8 mouse cellular contexts compared by ENCODE assay signal in the genomic region with DNA sequence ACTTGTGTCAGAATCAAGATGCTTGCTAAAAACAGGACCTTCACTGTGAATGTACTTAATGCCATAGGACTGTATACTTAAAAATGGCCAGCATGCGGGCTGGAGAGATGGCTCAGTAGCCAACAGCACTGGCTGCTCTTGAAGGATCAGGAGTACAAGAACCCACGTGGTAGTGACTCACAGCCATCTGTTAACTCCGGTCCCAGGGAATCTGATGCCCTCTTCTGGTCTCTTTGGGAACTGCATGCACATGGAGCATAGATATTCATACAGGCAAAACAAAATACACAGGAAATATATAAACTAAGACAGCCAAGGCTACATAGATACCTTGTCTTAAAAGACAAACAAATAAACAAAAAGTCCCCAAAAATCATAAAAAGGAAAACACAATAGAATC. TPM values are rescaled to one million over a fixed set of nuclear protein-coding genes. Genes with fewer than 3 reads are reported as not detected.
DNase-seq lines count a peak whose midpoint lies in the region; ATAC-seq and TF ChIP-seq lines count a peak whose summit lies in the region.

No protein-coding gene starts in this region.

- H3K27me3 ChIP-seq in lung, embryonic 14.5 days (ENCODE audit: insufficient read depth, low read length) = no peaks in the 10 kb centered on the region

- peak; percentile 44 for ATAC-seq in CD4-positive, CD25-positive, alpha-beta regulatory T cell, adult 4 months
- ATAC-seq in lung, embryonic 14.5 days (ENCODE audit: insufficient read depth) = no peak
- ATAC-seq in erythroid progenitor cell, adult 5-6 weeks (replicated peaks; ENCODE audit: low FRiP score, poor library complexity, severe bottlenecking) = no peak

- WGBS in lung, embryonic 14.5 days = 38% methylated on average over 3 of the region's 3 CpGs

- H3K4me2 ChIP-seq in lung, embryonic 14.5 days = no peak overlapping the region

- no peaks in the 10 kb centered on the region for H3K9me3 ChIP-seq in lung, embryonic 14.5 days (ENCODE audit: low read depth, low read length)

- H3K27ac ChIP-seq in lung, embryonic 14.5 days (ENCODE audit: low read depth) = no peak overlapping the region

- DNase-seq in 3T3-L1 (ENCODE audit: low read depth, low spot score) = peak; percentile 97
- DNase-seq in brain, embryonic 14.5 days (ENCODE audit: low read depth) = peak; percentile 79
- DNase-seq in frontal cortex, adult 2 months (ENCODE audit: extremely low spot score in 1 of 2, low spot score in 1 of 2) = peak; percentile 63 to 87
- peak; percentile 87 for DNase-seq in kidney, postnatal 14 days
- peak; percentile 88 for DNase-seq in lung, embryonic 14.5 days
- peak; percentile 84 for DNase-seq in right cerebral cortex, postnatal 14 days

- no peak overlapping the region for H3K9ac ChIP-seq in lung, embryonic 14.5 days

- peak; percentile 69 for TF ChIP-seq CTCF in brain, embryonic 14.5 days (IDR thresholded peaks at IDR 0.05; ENCODE audit: borderline replicate concordance, extremely low read depth, insufficient read depth, insufficient read length)
- peak; percentile 85 for TF ChIP-seq CTCF in lung, embryonic 14.5 days (IDR thresholded peaks at IDR 0.05; ENCODE audit: low read depth)

- H3K36me3 ChIP-seq in lung, embryonic 14.5 days (ENCODE audit: insufficient read depth) = peaks cover 13% of the 10 kb centered on the region

- no peaks in the 10 kb centered on the region for H3K4me1 ChIP-seq in lung, embryonic 14.5 days (ENCODE audit: insufficient read depth)

- no peak overlapping the region for H3K4me3 ChIP-seq in lung, embryonic 14.5 days (ENCODE audit: low read depth, low read length)

- no peak for TF ChIP-seq POLR2A in brain, embryonic 14.5 days (IDR thresholded peaks at IDR 0.05; ENCODE audit: borderline replicate concordance, extremely low read depth, insufficient read depth, insufficient read length, poor library complexity, severe bottlenecking)

RNA-seq across cellular contexts. Expression of a gene that starts 5.5 kb away (rescaled TPM):
- polyA plus RNA-seq in CD4-positive, CD25-positive, alpha-beta regulatory T cell, adult 4 months (2017; shearing (Covaris generic)) = 10 to 100 TPM; 27.9 to 41.0 TPM
- polyA plus RNA-seq in brain, embryonic 14.5 days (2012; rRNA removed) = 15.1 and 15.2 TPM in 2 replicates
- 5.7 and 6.8 TPM in 2 replicates for polyA plus RNA-seq in frontal cortex, adult 2 months (2012; rRNA removed)
- 13.2 and 16.1 TPM in 2 replicates for polyA plus RNA-seq in lung, embryonic 14.5 days (2014; fragmentation: Nextera tagmentation; extraction: Ambion mirVana)
- total RNA-seq in erythroid progenitor cell, adult 5-6 weeks (2015; ENCODE audit: low replicate concordance) = 1.3 and 1.4 TPM in 2 replicates
- 0.51 and 1.3 TPM in 2 replicates for total RNA-seq in erythroid progenitor cell, adult 5-6 weeks (2017; ENCODE audit: low replicate concordance)

RNA-seq across cellular contexts. Expression of a gene that starts 11.5 kb away (rescaled TPM):
- polyA plus RNA-seq in CD4-positive, CD25-positive, alpha-beta regulatory T cell, adult 4 months (2017; shearing (Covaris generic)) = 1 to 10 TPM; 1.2 to 2.3 TPM
- 18.6 and 29.0 TPM in 2 replicates for polyA plus RNA-seq in brain, embryonic 14.5 days (2012; rRNA removed)
- 14.4 and 14.6 TPM in 2 replicates for polyA plus RNA-seq in frontal cortex, adult 2 months (2012; rRNA removed)
- 11.0 and 14.4 TPM in 2 replicates for polyA plus RNA-seq in lung, embryonic 14.5 days (2014; fragmentation: Nextera tagmentation; extraction: Ambion mirVana)
- 0.84 TPM in 1 of 2 replicates, not detected in the other for total RNA-seq in erythroid progenitor cell, adult 5-6 weeks (2015; ENCODE audit: low replicate concordance)
- total RNA-seq in erythroid progenitor cell, adult 5-6 weeks (2017; ENCODE audit: low replicate concordance) = not detected in 2 replicates

RNA-seq across cellular contexts. Expression of a gene that starts 58.9 kb away (rescaled TPM):
- under 1 TPM in 1 of 2 experiments, not detected in 1; 0.03 TPM for polyA plus RNA-seq in CD4-positive, CD25-positive, alpha-beta regulatory T cell, adult 4 months (2017; shearing (Covaris generic))
- polyA plus RNA-seq in brain, embryonic 14.5 days (2012; rRNA removed) = 8.3 and 15.7 TPM in 2 replicates
- polyA plus RNA-seq in frontal cortex, adult 2 months (2012; rRNA removed) = 161 and 168 TPM in 2 replicates
- 1.4 and 1.5 TPM in 2 replicates for polyA plus RNA-seq in lung, embryonic 14.5 days (2014; fragmentation: Nextera tagmentation; extraction: Ambion mirVana)
- total RNA-seq in erythroid progenitor cell, adult 5-6 weeks (2015; ENCODE audit: low replicate concordance) = not detected in 2 replicates
- 0.38 TPM in 1 of 2 replicates, not detected in the other for total RNA-seq in erythroid progenitor cell, adult 5-6 weeks (2017; ENCODE audit: low replicate concordance)
